14 mouse cellular contexts compared by ENCODE assay signal in genomic region chr10:80510273-80510660, GRCm38 (mm10). TPM values are rescaled to one million over a fixed set of nuclear protein-coding genes. Genes with fewer than 3 reads are reported as not detected.
DNase-seq lines count a peak whose midpoint lies in the region; ATAC-seq and TF ChIP-seq lines count a peak whose summit lies in the region.
"Had no signal": no experiment of that assay in that cellular context is flagged by ENCODE, and none has a peak within 500 bp of the region (broad histone marks: within the 10 kb centered on the region; RNA-seq: fewer than 3 reads in every experiment).

No protein-coding gene starts in this region.

- H3K4me2 ChIP-seq in kidney, embryonic 15.5 days, result peak overlapping the region; percentile 64
- H3K4me2 ChIP-seq in liver, embryonic 12.5 days, result peak overlapping the region; percentile 69

- WGBS in kidney, embryonic 15.5 days, result 45% methylated on average over 10 of the region's 10 CpGs
- 31% methylated on average over 10 of the region's 10 CpGs for WGBS in liver, embryonic 12.5 days (ENCODE audit: insufficient replicate concordance)

- H3K27me3 ChIP-seq in kidney, embryonic 15.5 days, result peaks cover 85% of the 10 kb centered on the region
- no peaks in the 10 kb centered on the region for H3K27me3 ChIP-seq in testis, adult 2 months (ENCODE audit: control insufficient read depth, insufficient read depth, low read length)
- H3K27me3 ChIP-seq in liver, embryonic 12.5 days (replicated peaks), result peaks cover 92% of the 10 kb centered on the region

- no peak for TF ChIP-seq POLR2A in testis, adult 2 months (IDR thresholded peaks at IDR 0.05; ENCODE audit: control insufficient read depth, low read depth, low read length)

- H3K27ac ChIP-seq in kidney, embryonic 15.5 days, result no peak overlapping the region
- H3K27ac ChIP-seq in testis, adult 2 months (ENCODE audit: control insufficient read depth, insufficient read depth, low read depth, low read length), result no peak overlapping the region
- no peak overlapping the region for H3K27ac ChIP-seq in liver, embryonic 12.5 days
- H3K27ac ChIP-seq: layer of hippocampus, adult 2 months had no signal

- no peak for DNase-seq in kidney, adult 18-20 months
- DNase-seq in testis, postnatal 10 days (ENCODE audit: low spot score), result no peak
- no peak for DNase-seq in cerebellum, postnatal 14 days
- DNase-seq in left cerebral cortex, postnatal 25 days (ENCODE audit: low spot score in 2 of 2), result no peak
- DNase-seq: cerebellum, adult 18-20 months; gastrocnemius, postnatal 25 days; retina, postnatal 1 day; thymus, postnatal 36 days had no signal

- intact Hi-C loops in left cerebral cortex, postnatal 25 days (cut with DNase I), result no loop called here

- H3K4me1 ChIP-seq in kidney, embryonic 15.5 days, result peaks cover 21% of the 10 kb centered on the region
- peaks cover 12% of the 10 kb centered on the region for H3K4me1 ChIP-seq in testis, adult 2 months (ENCODE audit: control insufficient read depth, insufficient read depth, low read length)
- H3K4me1 ChIP-seq in liver, embryonic 12.5 days, result peaks cover 21% of the 10 kb centered on the region

- H3K9me3 ChIP-seq in kidney, embryonic 15.5 days (replicated peaks), result no peaks in the 10 kb centered on the region
- H3K9me3 ChIP-seq in liver, embryonic 12.5 days (replicated peaks), result no peaks in the 10 kb centered on the region

- H3K4me3 ChIP-seq in kidney, embryonic 15.5 days (replicated peaks), result peak overlapping the region; percentile 43; the same call in 1 of the 2 replicates
- peak overlapping the region; percentile 15; the same call in 1 of the 2 replicates for H3K4me3 ChIP-seq in testis, adult 2 months (ENCODE audit: control insufficient read depth, low read depth, low read length)
- no peak overlapping the region for H3K4me3 ChIP-seq in liver, embryonic 12.5 days

- TF ChIP-seq CTCF in testis, adult 2 months (IDR thresholded peaks at IDR 0.05; ENCODE audit: control insufficient read depth, insufficient read depth, insufficient replicate concordance, low read depth, low read length), result no peak

- H3K9ac ChIP-seq in kidney, embryonic 15.5 days, result no peak overlapping the region
- H3K9ac ChIP-seq in liver, embryonic 12.5 days, result no peak overlapping the region

- ATAC-seq in kidney, embryonic 15.5 days (replicated peaks; ENCODE audit: low FRiP score), result no peak
- ATAC-seq in liver, embryonic 12.5 days, result no peak

- no peaks in the 10 kb centered on the region for H3K36me3 ChIP-seq in kidney, embryonic 15.5 days
- no peaks in the 10 kb centered on the region for H3K36me3 ChIP-seq in testis, adult 2 months (ENCODE audit: control insufficient read depth, insufficient read depth, low read length)
- H3K36me3 ChIP-seq in liver, embryonic 12.5 days, result no peaks in the 10 kb centered on the region

RNA-seq across cellular contexts. Expression of gene Onecut3, which starts 15.6 kb away (rescaled TPM):
- polyA plus RNA-seq in kidney, embryonic 15.5 days (2015; fragmentation: Nextera tagmentation; extraction: Ambion mirVana), result not detected in 2 replicates
- polyA plus RNA-seq in testis, adult 2 months (2012; rRNA removed), result 0.43 and 0.52 TPM in 2 replicates
- 0.29 and 0.33 TPM in 2 replicates for polyA plus RNA-seq in liver, embryonic 12.5 days (2016; fragmentation: Nextera tagmentation; extraction: Ambion mirVana)
- total RNA-seq in left cerebral cortex, postnatal 25 days (2021), result not detected
- total RNA-seq: adrenal gland, postnatal 4 days; gastrocnemius, postnatal 25 days; layer of hippocampus, adult 2 months; left cerebral cortex, postnatal 36 days had no signal

RNA-seq across cellular contexts. Expression of gene Atp8b3, which starts 28.7 kb away (rescaled TPM):
- polyA plus RNA-seq in kidney, embryonic 15.5 days (2015; fragmentation: Nextera tagmentation; extraction: Ambion mirVana), result 0.23 TPM in 2 replicates
- 1,123 and 1,230 TPM in 2 replicates for polyA plus RNA-seq in testis, adult 2 months (2012; rRNA removed)
- polyA plus RNA-seq in liver, embryonic 12.5 days (2016; fragmentation: Nextera tagmentation; extraction: Ambion mirVana), result 0.02 and 0.08 TPM in 2 replicates
- total RNA-seq in left cerebral cortex, postnatal 25 days (2021), result under 1 TPM; 0.14 to 0.16 TPM
- total RNA-seq: gastrocnemius, postnatal 25 days had no signal

RNA-seq across cellular contexts. Expression of gene Rexo1, which starts 51.1 kb away (rescaled TPM):
- 23.9 and 29.5 TPM in 2 replicates for polyA plus RNA-seq in kidney, embryonic 15.5 days (2015; fragmentation: Nextera tagmentation; extraction: Ambion mirVana)
- polyA plus RNA-seq in testis, adult 2 months (2012; rRNA removed), result 201 and 214 TPM in 2 replicates
- polyA plus RNA-seq in liver, embryonic 12.5 days (2016; fragmentation: Nextera tagmentation; extraction: Ambion mirVana), result 23.2 and 23.9 TPM in 2 replicates
- 10 to 100 TPM; 44.8 to 45.7 TPM for total RNA-seq in left cerebral cortex, postnatal 25 days (2021)

Comparison
In these comparisons a context has a peak if more than half of its experiments do, and no peak if none do; other contexts are left out.
1. RNA of gene Atp8b3, which starts 28.7 kb away (polyA plus RNA-seq): 1,123 to 1,230 TPM in testis, adult 2 months; 0.23 TPM in kidney, embryonic 15.5 days and 0.02 to 0.08 TPM in liver, embryonic 12.5 days; every median in the first group is over 100 times any median in the second.